In genomic region chrX:19237738-19238261, GRCm38 (mm10) we compare ENCODE assay signal across 8 mouse cellular contexts.
DNase-seq lines count a peak whose midpoint lies in the region; ATAC-seq and TF ChIP-seq lines count a peak whose summit lies in the region.

No protein-coding gene starts in this region.

- peaks cover 6% of the 10 kb centered on the region; the same call in 1 of the 2 replicates for H3K4me1 ChIP-seq in G1E (ENCODE audit: insufficient read depth, low read depth, low read length)
- H3K4me1 ChIP-seq in forebrain, embryonic 15.5 days, result no peaks in the 10 kb centered on the region
- no peaks in the 10 kb centered on the region for H3K4me1 ChIP-seq in hindbrain, embryonic 11.5 days (replicated peaks; ENCODE audit: control insufficient read depth, insufficient read depth, low read length)

- no peak for TF ChIP-seq CTCF in G1E (IDR thresholded peaks at IDR 0.05; ENCODE audit: low read depth, low read length)

- peak overlapping the region; percentile 75 for H3K4me3 ChIP-seq in G1E (ENCODE audit: low read depth, low read length)
- peak overlapping the region; percentile 50 for H3K4me3 ChIP-seq in forebrain, embryonic 15.5 days
- H3K4me3 ChIP-seq in hindbrain, embryonic 11.5 days (ENCODE audit: low read depth, low read length), result peak overlapping the region; percentile 39

- H3K27ac ChIP-seq in forebrain, embryonic 15.5 days (replicated peaks), result no peak overlapping the region
- no peak overlapping the region for H3K27ac ChIP-seq in hindbrain, embryonic 11.5 days (ENCODE audit: low read depth, low read length)

- WGBS in forebrain, embryonic 15.5 days, result 6% methylated on average over 11 of the region's 26 CpGs
- WGBS in hindbrain, embryonic 11.5 days, result 12% methylated on average over 10 of the region's 26 CpGs

- H3K4me2 ChIP-seq in forebrain, embryonic 15.5 days (replicated peaks), result peak overlapping the region; percentile 85
- peak overlapping the region; percentile 60 for H3K4me2 ChIP-seq in hindbrain, embryonic 11.5 days (replicated peaks; ENCODE audit: low read depth, low read length)

- peak; percentile 30 for DNase-seq in G1E (ENCODE audit: low spot score)
- peak; percentile 59 for DNase-seq in cerebellum, adult 11 months
- DNase-seq in hindbrain, embryonic 11.5 days (ENCODE audit: low spot score), result peak; percentile 38
- peak; percentile 22 to 42 for DNase-seq in layer of hippocampus, postnatal 10 days (ENCODE audit: low spot score in 2 of 2)
- peak; percentile 32 for DNase-seq in lung, postnatal 10 days
- peak; percentile 9 for DNase-seq in ovary, postnatal 10 days (ENCODE audit: low spot score)
- DNase-seq in thymus, postnatal 14 days, result peak; percentile 44

- H3K9ac ChIP-seq in forebrain, embryonic 15.5 days (replicated peaks), result peak overlapping the region; percentile 49
- peak overlapping the region; percentile 23; the same call in 1 of the 2 replicates for H3K9ac ChIP-seq in hindbrain, embryonic 11.5 days (ENCODE audit: low read depth, low read length)

- ATAC-seq in G1E (ENCODE audit: extremely low read depth, insufficient number of reproducible peaks, low FRiP score, poor library complexity, severe bottlenecking), result peak; percentile 65
- peak; percentile 94 for ATAC-seq in forebrain, embryonic 15.5 days (replicated peaks)
- ATAC-seq in hindbrain, embryonic 11.5 days (ENCODE audit: low FRiP score), result peak; percentile 90

- no peaks in the 10 kb centered on the region for H3K9me3 ChIP-seq in G1E (replicated peaks)
- H3K9me3 ChIP-seq in forebrain, embryonic 15.5 days, result no peaks in the 10 kb centered on the region
- no peaks in the 10 kb centered on the region for H3K9me3 ChIP-seq in hindbrain, embryonic 11.5 days (ENCODE audit: control insufficient read depth, low read length)

- no peaks in the 10 kb centered on the region for H3K27me3 ChIP-seq in G1E (ENCODE audit: insufficient read depth, low read length)
- no peaks in the 10 kb centered on the region for H3K27me3 ChIP-seq in forebrain, embryonic 15.5 days
- H3K27me3 ChIP-seq in hindbrain, embryonic 11.5 days (ENCODE audit: control insufficient read depth, insufficient read depth, low read length), result no peaks in the 10 kb centered on the region

- no peaks in the 10 kb centered on the region for H3K36me3 ChIP-seq in G1E (replicated peaks)
- H3K36me3 ChIP-seq in forebrain, embryonic 15.5 days, result no peaks in the 10 kb centered on the region
- H3K36me3 ChIP-seq in hindbrain, embryonic 11.5 days (ENCODE audit: control insufficient read depth, insufficient read depth, low read length), result no peaks in the 10 kb centered on the region

Comparison
In these comparisons a context has a peak if more than half of its experiments do, and no peak if none do; other contexts are left out.
1. DNase-seq: peak in every context shown above with its lines; median percentile 59 in cerebellum, adult 11 months; 44 in thymus, postnatal 14 days; 38 in hindbrain, embryonic 11.5 days; 32 in layer of hippocampus, postnatal 10 days; 32 in lung, postnatal 10 days; 30 in G1E; 9 in ovary, postnatal 10 days.